Mouse (Mus musculus): Measurements from ENCODE around the gene Pald1.

DNA sequence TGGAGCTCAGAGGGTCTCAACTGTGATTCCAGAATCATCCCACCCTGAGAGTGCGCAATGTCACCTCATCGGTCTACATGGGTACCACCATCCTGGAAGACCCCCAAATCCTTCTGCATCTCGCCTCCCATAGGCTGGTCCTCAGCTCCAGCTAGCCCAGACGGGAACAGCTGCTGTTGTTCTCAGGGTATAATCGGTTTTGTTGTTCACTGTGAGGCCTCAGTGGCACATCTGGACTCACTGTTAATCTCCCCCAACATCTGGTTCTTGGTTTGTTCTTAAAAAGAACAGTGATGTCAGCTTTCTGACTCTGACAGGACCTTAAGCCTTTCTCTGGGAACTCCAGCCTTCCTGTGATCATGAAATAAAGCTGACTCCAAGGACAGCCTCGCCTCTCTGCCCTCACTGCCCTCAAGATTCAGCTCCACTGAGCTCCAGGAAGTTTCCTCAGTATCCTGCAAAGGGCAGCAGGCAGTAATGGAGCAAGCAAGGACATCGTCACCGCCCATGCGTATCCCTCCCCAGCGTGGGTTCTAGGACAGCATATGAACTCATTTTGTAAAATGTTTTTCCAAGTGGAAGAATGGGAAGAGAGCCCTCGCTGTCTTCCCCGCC is 74.5 kb downstream of the Pald1 start:
- TF ChIP-seq CTCF (IDR thresholded peaks at IDR 0.05; ENCODE audit: low read depth) = no peak
- TF ChIP-seq EP300 (IDR thresholded peaks at IDR 0.05; ENCODE audit: low read depth) = no peak
